Mouse (Mus musculus) Patski (cell line): ENCODE measurements around the gene Slc27a2. TPM values are rescaled to one million over a fixed set of nuclear protein-coding genes. Genes with fewer than 3 reads are reported as not detected.
"Not testable (repeated sequence)": the region's sequence is repeated elsewhere in the genome, so short reads cannot be mapped to it uniquely, and the experiment has no call there.

Experiments used
- ATAC-seq: fragments of 100-300 bp; one replicate; pipeline ENCODE4 v1.8.0; 2021
- CTCF ChIA-PET: fragments of 350-600 bp; sonication (Branson Sonifier 250); formaldehyde crosslinking; loops from one replicate; lab custom pipeline; 2022; ENCODE audit warnings: inconsistent platforms; lab: Charles Lee
- POLR2A ChIA-PET: fragments of 350-600 bp; sonication (Branson Sonifier 250); formaldehyde crosslinking; loops from one replicate; lab custom pipeline; 2022; ENCODE audit warnings: antibody characterized with exemption, inconsistent platforms; lab: Charles Lee
- DNase-seq: peaks from one replicate; pipeline ENCODE4 v3.0.0-alpha.2; 2011; ENCODE audit warnings: low read depth, low spot score
- H3K27me3 ChIP-seq: fragments of 371-371 bp; one replicate; pipeline ENCODE4 v1.5.1; 2021
- CTCF ChIP-seq: fragments of 100-300 bp; IDR thresholded peaks from one replicate; pipeline ENCODE4 v1.5.1; 2021
- in situ Hi-C: fragments of 300-500 bp; cut with MboI; formaldehyde crosslinking; loops from 3 replicates; pipeline ENCODE4 v1.11.1; 2018; ENCODE audit warnings: low pct_unique_long_range_greater_than_20kb, mixed read lengths
- polyA plus RNA-seq: library from polyadenylated mRNA; unstranded; gene quantifications from one replicate; pipeline ENCODE4 v1.2.3, GENCODE M21; 2021

Slc27a2 gene
- not detected for polyA plus RNA-seq

GRCm38 (mm10) chr2:126552357-126553290 is at the start of gene Slc27a2:
TSS of gene Slc27a2 (plus strand) at chr2:126552407.
- CTCF ChIA-PET: no interaction called here
- in situ Hi-C loops: no loop called here
- POLR2A ChIA-PET: no interaction called here

DNA sequence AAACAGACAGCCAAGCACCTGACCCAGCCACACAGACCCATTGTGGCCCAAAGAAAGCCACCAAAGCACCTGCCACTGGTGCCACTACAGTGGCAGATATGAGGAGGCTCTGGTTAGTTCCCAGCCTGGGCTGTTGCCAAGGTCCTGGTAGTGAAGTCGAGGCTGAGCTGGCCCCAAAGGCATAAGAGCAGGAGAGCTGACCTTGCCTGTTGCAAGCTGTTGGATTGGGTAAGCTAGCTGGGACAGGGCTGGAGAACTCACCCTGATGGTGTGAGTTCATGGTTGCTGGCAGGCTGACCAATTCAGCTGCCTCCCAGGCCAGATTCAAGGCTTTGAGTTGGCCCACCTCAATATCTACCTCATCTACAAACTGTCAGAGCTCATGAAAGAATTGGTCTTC is 47.1 kb upstream of the Slc27a2 start:
- TF ChIP-seq CTCF: no peak
- POLR2A ChIA-PET: no interaction called here
- ATAC-seq (no peak), DNase-seq (no peak)
- in situ Hi-C loops: no loop called here
- H3K27me3 ChIP-seq: peaks cover 13% of the 10 kb centered on the region
- CTCF ChIA-PET: no interaction called here

More at GRCm38 (mm10) chr2:126552357-126553290, at the start of gene Slc27a2:
- ATAC-seq: no peak
- H3K27me3 ChIP-seq: peaks cover 38% of the 10 kb centered on the region
- no peak for DNase-seq
- TF ChIP-seq CTCF: no peak

DNA sequence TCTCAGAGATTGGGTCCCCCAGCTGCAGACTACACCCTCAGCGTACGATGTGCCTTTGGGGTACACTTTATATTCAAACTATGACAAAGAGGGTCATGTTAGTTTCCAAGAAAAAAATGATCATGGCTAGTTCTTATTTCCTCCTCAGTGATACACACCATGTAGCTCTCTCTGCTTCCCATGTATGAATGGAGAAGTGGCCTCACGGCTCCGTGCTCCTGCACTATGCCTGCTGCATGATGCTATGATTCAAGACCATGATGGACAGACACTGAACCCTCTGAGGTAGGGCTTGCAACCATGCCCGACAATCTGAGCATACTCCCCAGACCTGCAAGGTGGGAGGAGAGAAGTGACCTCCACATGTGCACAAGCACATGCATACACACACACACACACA is 44.7 kb upstream of the Slc27a2 start:
- POLR2A ChIA-PET: no interaction called here
- no peak for ATAC-seq
- H3K27me3 ChIP-seq: peaks cover 12% of the 10 kb centered on the region
- no peak for DNase-seq
- CTCF ChIA-PET: interaction anchor here (1.8 kb wide), 1 partner anchor 35 kb away, joined by 3 read pairs; no protein-coding TSS in a partner anchor
- in situ Hi-C loops: no loop called here
- TF ChIP-seq CTCF: no peak

GRCm38 (mm10) chr2:126508228-126508627 is 44.0 kb upstream of the Slc27a2 start:
- in situ Hi-C loops: no loop called here
- CTCF ChIA-PET: interaction anchor here (1.8 kb wide), 1 partner anchor 35 kb away, joined by 3 read pairs; no protein-coding TSS in a partner anchor
- no peak for TF ChIP-seq CTCF
- POLR2A ChIA-PET: no interaction called here
- no peak for DNase-seq
- ATAC-seq: no peak
- peaks cover 12% of the 10 kb centered on the region for H3K27me3 ChIP-seq

GRCm38 (mm10) chr2:126515069-126515826 is 37.0 kb upstream of the Slc27a2 start:
- ATAC-seq (no peak), DNase-seq (no peak)
- in situ Hi-C loops: loop anchor here (10.0 kb wide), 2 partner anchors 630 to 860 kb away; no protein-coding TSS in a partner anchor
- ChIA-PET CTCF (no interaction called here), POLR2A (no interaction called here)
- TF ChIP-seq CTCF: no peak
- H3K27me3 ChIP-seq: peaks cover 7% of the 10 kb centered on the region

DNA sequence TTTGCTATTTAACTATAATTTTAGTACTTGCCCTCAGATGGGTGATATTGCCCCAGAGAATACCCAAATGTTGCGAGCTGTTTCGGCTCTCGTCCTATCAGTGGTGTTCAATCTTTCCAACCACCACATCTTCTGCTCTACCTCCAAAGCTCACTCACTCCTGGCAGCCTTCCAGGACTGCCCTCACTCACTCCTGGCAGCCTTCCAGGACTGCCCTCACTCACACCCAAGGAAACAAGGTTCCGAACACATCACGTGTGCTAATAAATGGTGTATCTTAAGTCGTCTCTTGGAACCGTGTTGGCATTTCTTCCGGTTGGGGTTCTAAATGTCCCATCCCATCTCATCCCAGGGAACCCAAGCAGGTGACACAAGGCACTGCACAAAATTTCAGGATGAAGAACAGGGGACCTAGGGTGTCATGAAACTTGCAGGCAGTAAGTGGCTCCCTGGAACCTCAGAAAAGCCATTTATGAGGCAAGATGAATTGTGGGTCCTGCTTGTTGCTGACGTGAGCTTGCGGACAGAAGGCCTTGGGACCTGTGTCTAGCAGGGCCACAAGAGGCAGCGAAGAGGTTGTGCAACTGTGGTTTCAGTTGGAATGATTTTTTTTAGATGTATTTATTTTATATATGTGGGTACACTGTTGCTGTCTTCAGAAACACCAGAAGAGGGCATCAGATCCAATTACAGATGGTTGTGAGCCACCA is 32.2 kb upstream of the Slc27a2 start:
- no peak for ATAC-seq
- peaks cover 7% of the 10 kb centered on the region for H3K27me3 ChIP-seq
- in situ Hi-C loops: loop anchor here (10.0 kb wide), 3 partner anchors 155 to 865 kb away; no protein-coding TSS in a partner anchor
- no peak for DNase-seq
- CTCF ChIA-PET: no interaction called here
- POLR2A ChIA-PET: interaction anchor here (0.7 kb wide), 1 partner anchor 19 kb away, joined by 3 read pairs; the partner anchor contains the start of gene Atp8b4
- TF ChIP-seq CTCF: no peak

DNA sequence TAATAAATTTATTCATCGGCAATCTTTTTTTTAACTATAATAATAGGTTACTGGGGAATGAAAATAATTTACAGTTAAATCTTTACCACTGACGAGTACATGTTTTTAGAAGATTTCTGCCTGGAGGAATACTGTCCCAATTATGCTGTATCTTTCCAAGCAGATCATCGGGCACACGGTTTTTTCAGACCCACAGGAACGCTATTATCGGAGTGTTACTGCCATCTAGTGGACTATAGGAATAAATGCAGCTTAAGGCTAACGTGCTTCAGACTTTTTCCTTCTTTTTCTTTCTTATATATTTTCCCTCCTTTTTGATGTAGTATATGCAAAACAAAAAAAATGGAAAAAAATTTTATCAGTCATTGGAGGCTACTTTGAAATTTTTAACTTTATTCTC is 31.4 kb upstream of the Slc27a2 start:
- ChIA-PET CTCF (interaction anchor here (1.2 kb wide), 1 partner anchor 20 kb away, joined by 3 read pairs; the partner anchor contains the start of gene Atp8b4), POLR2A (no interaction called here)
- no peak for ATAC-seq
- peak; percentile 56 for TF ChIP-seq CTCF
- DNase-seq: no peak
- in situ Hi-C loops: loop anchor here (10.0 kb wide), 1 partner anchor 156 kb away; no protein-coding TSS in a partner anchor
- peaks cover 7% of the 10 kb centered on the region for H3K27me3 ChIP-seq

DNA sequence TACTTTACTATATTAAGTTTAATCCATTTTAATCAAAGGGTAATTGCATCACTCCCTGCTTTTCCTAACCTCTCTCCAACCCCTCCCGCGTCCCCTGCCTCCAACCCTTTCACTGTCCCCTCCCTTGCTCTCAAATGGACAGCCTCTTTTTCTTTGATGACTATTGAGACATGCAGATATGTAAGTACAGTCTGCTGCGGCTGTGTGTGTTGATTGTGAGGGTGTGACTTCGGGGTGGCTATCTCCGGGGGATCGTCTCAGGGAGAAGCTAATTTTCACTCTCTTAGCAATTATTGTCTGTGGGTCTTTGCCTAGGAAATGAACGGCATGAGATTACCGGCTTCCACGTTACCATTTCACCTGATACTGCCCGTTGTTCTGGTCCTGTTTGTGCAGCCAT is 30.7 kb upstream of the Slc27a2 start:
- POLR2A ChIA-PET: no interaction called here
- in situ Hi-C loops: loop anchor here (10.0 kb wide), 1 partner anchor 157 kb away; no protein-coding TSS in a partner anchor

GRCm38 (mm10) chr2:126522056-126522455 is 30.2 kb upstream of the Slc27a2 start:
- no peaks in the 10 kb centered on the region for H3K27me3 ChIP-seq
- no peak for ATAC-seq
- DNase-seq: no peak
- POLR2A ChIA-PET: no interaction called here
- no peak for TF ChIP-seq CTCF
- in situ Hi-C loops: loop anchor here (10.0 kb wide), 1 partner anchor 157 kb away; no protein-coding TSS in a partner anchor
- CTCF ChIA-PET: interaction anchor here (0.9 to 1.4 kb wide), 3 partner anchors 10 to 49 kb away, joined by 3 read pairs; partner anchors contain the start of gene Atp8b4

More for the DNA sequence above, 30.7 kb upstream of the Slc27a2 start:
- TF ChIP-seq CTCF: no peak
- CTCF ChIA-PET: interaction anchor here (1.2 to 1.4 kb wide), 2 partner anchors 21 to 49 kb away, joined by 3 read pairs; partner anchors contain the start of gene Atp8b4
- DNase-seq: no peak
- peaks cover 1% of the 10 kb centered on the region for H3K27me3 ChIP-seq
- ATAC-seq: no peak

DNA sequence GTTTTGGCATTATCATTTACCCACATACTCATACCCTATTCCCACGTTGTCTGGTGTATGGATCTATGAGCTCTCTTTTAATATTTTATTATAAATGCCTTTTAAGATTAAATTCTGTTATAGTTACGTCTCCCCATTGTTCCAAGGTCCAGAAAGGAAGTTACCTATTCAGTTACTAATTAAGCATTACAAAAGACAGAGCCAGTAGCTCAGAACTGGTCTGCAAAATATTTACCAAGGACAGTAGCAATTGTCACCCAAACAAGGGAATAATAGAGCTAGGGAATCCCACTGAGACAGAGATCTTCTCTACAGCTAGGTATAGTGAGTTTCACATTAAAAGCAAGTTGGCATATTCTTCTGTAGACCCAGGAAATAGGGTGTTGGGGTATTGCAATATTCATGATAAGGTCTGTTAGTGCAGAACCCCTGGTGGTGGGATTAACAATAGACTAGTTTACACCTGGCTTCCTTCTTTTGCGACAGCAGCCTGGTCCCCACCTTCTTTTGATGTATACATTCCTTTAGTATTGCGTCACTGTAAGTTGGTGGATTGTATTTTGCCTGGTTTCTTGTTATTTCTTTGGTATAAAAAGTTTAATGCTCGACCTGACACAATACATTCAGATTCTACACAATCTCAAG is 29.0 kb upstream of the Slc27a2 start:
- CTCF ChIA-PET, ATAC-seq, POLR2A ChIA-PET, DNase-seq, H3K27me3 ChIP-seq: not testable (repeated sequence)
- in situ Hi-C loops: loop anchor here (10.0 kb wide), 1 partner anchor 158 kb away; no protein-coding TSS in a partner anchor
